Comparison of ENCODE assay signal across 7 mouse cellular contexts in the genomic region with DNA sequence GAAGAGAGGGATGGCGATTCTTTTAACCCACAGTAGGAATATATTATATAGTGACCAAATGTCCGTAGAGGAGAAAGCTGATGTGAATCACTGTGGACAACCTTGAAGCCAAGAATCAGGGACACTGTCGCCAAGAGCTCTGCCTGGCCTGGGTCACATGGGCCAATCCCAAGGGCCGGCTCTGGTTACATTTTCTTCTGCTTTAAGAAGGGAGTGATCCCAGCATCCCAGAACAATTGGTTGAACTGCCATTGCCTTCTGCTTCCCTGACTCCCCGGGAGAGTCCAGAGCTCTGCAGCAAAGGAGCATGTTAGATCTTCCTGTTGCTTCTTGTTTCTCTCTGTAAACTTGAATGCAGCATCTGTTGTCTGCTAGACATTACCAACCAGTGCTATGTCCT.
DNase-seq lines count a peak whose midpoint lies in the region; ATAC-seq and TF ChIP-seq lines count a peak whose summit lies in the region.

No protein-coding gene starts in this region.

- H3K4me3 ChIP-seq in embryonic facial prominence, embryonic 12.5 days = no peak overlapping the region
- H3K4me3 ChIP-seq in heart, postnatal 0 days (ENCODE audit: low read depth, low read length) = no peak overlapping the region

- TF ChIP-seq CTCF in heart, postnatal 0 days (IDR thresholded peaks at IDR 0.05; ENCODE audit: low read depth) = no peak

- WGBS in embryonic facial prominence, embryonic 12.5 days = 49% methylated on average over 5 of the region's 5 CpGs
- 48% methylated on average over 5 of the region's 5 CpGs for WGBS in heart, postnatal 0 days

- H3K27ac ChIP-seq in embryonic facial prominence, embryonic 12.5 days = peak overlapping the region; percentile 48; the same call in 1 of the 2 replicates
- no peak overlapping the region for H3K27ac ChIP-seq in heart, postnatal 0 days (ENCODE audit: low read depth)

- TF ChIP-seq EP300 in heart, postnatal 0 days (IDR thresholded peaks at IDR 0.05; ENCODE audit: low read depth) = no peak

- no peak overlapping the region for H3K4me2 ChIP-seq in embryonic facial prominence, embryonic 12.5 days (replicated peaks)
- no peak overlapping the region for H3K4me2 ChIP-seq in heart, postnatal 0 days (ENCODE audit: low read depth, low read length)

- no peak overlapping the region for H3K9ac ChIP-seq in embryonic facial prominence, embryonic 12.5 days
- H3K9ac ChIP-seq in heart, postnatal 0 days (replicated peaks; ENCODE audit: low read depth, low read length) = no peak overlapping the region

- no peaks in the 10 kb centered on the region for H3K27me3 ChIP-seq in embryonic facial prominence, embryonic 12.5 days
- H3K27me3 ChIP-seq in heart, postnatal 0 days (ENCODE audit: control insufficient read depth, insufficient read depth, low read length) = no peaks in the 10 kb centered on the region

- ATAC-seq in embryonic facial prominence, embryonic 12.5 days (ENCODE audit: insufficient number of reproducible peaks, insufficient read depth, low FRiP score, low TSS enrichment) = no peak
- peak; percentile 33; the same call in 1 of the 2 replicates for ATAC-seq in heart, postnatal 0 days (ENCODE audit: insufficient read depth, low read depth)
- ATAC-seq in megakaryocyte progenitor cell, adult 5-6 weeks (replicated peaks; ENCODE audit: poor library complexity) = no peak

- H3K36me3 ChIP-seq in embryonic facial prominence, embryonic 12.5 days = no peaks in the 10 kb centered on the region
- H3K36me3 ChIP-seq in heart, postnatal 0 days (replicated peaks; ENCODE audit: control insufficient read depth, insufficient read depth, low read length) = no peaks in the 10 kb centered on the region

- H3K4me1 ChIP-seq in embryonic facial prominence, embryonic 12.5 days = peaks cover 18% of the 10 kb centered on the region
- H3K4me1 ChIP-seq in heart, postnatal 0 days (ENCODE audit: control insufficient read depth, insufficient read depth) = 0 out of 2 replicates have a peak, but pooled peaks cover 9% of the 10 kb centered on the region

- peak; percentile 18 for DNase-seq in urinary bladder, postnatal 14 days (ENCODE audit: low spot score)
- no peak for DNase-seq in urinary bladder, adult 18-20 months (ENCODE audit: low spot score in 2 of 2)
- peak; percentile 20 for DNase-seq in heart, postnatal 0 days (ENCODE audit: low spot score)
- no peak for DNase-seq in B cell, adult 2 months
- no peak for DNase-seq in MN1 (ENCODE audit: low spot score)

- H3K9me3 ChIP-seq in embryonic facial prominence, embryonic 12.5 days = no peaks in the 10 kb centered on the region
- no peaks in the 10 kb centered on the region for H3K9me3 ChIP-seq in heart, postnatal 0 days (replicated peaks; ENCODE audit: control insufficient read depth, low read length)

Comparison
In these comparisons a context has a peak if more than half of its experiments do, and no peak if none do; other contexts are left out.
1. DNase-seq: peak in urinary bladder, postnatal 14 days (single experiment) and heart, postnatal 0 days (single experiment); none in urinary bladder, adult 18-20 months (0 of 2), B cell, adult 2 months (0 of 2) and MN1 (single experiment).